Mouse (Mus musculus) heart, embryonic 16.5 days (tissue): ENCODE results near the gene Cnnm4. TPM values are rescaled to one million over a fixed set of nuclear protein-coding genes. Genes with fewer than 3 reads are reported as not detected.
A peak's percentile ranks its signal among the peaks of the same experiment; 100 is the strongest.
"Not testable (repeated sequence)": the region's sequence is repeated elsewhere in the genome, so short reads cannot be mapped to it uniquely, and the experiment has no call there.

Source experiments
- ATAC-seq: fragments of 200-750 bp; cut with Nextera tagmentation; replicated peaks from 2 replicates; pipeline ENCODE4 v1.8.0; 2017; ENCODE audit warnings: moderate number of reproducible peaks; ENCODE audit not compliant: insufficient read depth, low FRiP score; ENCODE audit errors: extremely low read depth
- H3K27ac ChIP-seq: fragments of 300-500 bp; sonication (generic); 2 replicates; pipeline ENCODE4 v1.5.1; 2014; ENCODE audit warnings: mild to moderate bottlenecking, low read length, control low read depth, moderate library complexity
- H3K27me3 ChIP-seq: fragments of 300-500 bp; sonication (generic); 2 replicates; pipeline ENCODE4 v1.6.1; 2014; ENCODE audit warnings: low read length, mixed read lengths; ENCODE audit not compliant: control insufficient read depth, insufficient read depth
- H3K36me3 ChIP-seq: fragments of 300-500 bp; sonication (generic); 2 replicates; pipeline ENCODE4 v1.6.1; 2014; ENCODE audit not compliant: control insufficient read depth, insufficient read depth
- H3K4me1 ChIP-seq: fragments of 300-500 bp; sonication (generic); 2 replicates; pipeline ENCODE4 v1.6.1; 2014; ENCODE audit warnings: low read length, mixed read lengths; ENCODE audit not compliant: control insufficient read depth, insufficient read depth
- H3K4me2 ChIP-seq: fragments of 300-500 bp; sonication (generic); 2 replicates; pipeline ENCODE4 v1.6.1; 2014; ENCODE audit warnings: low read depth, mild to moderate bottlenecking, control low read depth, low read length
- H3K4me3 ChIP-seq: fragments of 300-500 bp; sonication (generic); 2 replicates; pipeline ENCODE4 v1.5.1; 2014; ENCODE audit warnings: mild to moderate bottlenecking, control low read depth, low read length
- H3K9ac ChIP-seq: fragments of 300-500 bp; sonication (generic); 2 replicates; pipeline ENCODE4 v1.6.1; 2014; ENCODE audit warnings: low read length, control low read depth
- H3K9me3 ChIP-seq: fragments of 300-500 bp; sonication (generic); replicated peaks from 2 replicates; pipeline ENCODE4 v1.6.1; 2016; ENCODE audit warnings: low read length; ENCODE audit not compliant: control insufficient read depth
- WGBS: fragments of 180-500 bp; shearing (Covaris S2); extraction: QIAGEN DNeasy Blood & Tissue Kit; methylation state at CpG from one replicate; pipeline ENCODE4 v1.1.7; 2014; 5-methylcytosine and 5-hydroxymethylcytosine counted together
- polyA plus RNA-seq: library from polyadenylated mRNA; unstranded; fragments of >200 nt; fragmentation: Nextera tagmentation; extraction: Ambion mirVana; gene quantifications from 2 replicates; pipeline ENCODE4 v1.2.1, GENCODE M21; 2015

Gene Cnnm4
- polyA plus RNA-seq, 1 experiment from 2014 or later = 6.9 TPM

- Histone ChIP-seq H3K4me1 (peaks cover 48% of the 10 kb centered on the region), H3K36me3 (peaks cover 15% of the 10 kb centered on the region), H3K9ac (0 out of 2 replicates have a peak overlapping the region, but pooled peaks have one; percentile 9), H3K27ac (peak overlapping the region; percentile 22), H3K27me3 (no peaks in the 10 kb centered on the region), H3K4me3 (no peak overlapping the region), H3K9me3 (no peaks in the 10 kb centered on the region), H3K4me2 (no peak overlapping the region)
- WGBS = 57% methylated on average over 8 of the region's 8 CpGs
- ATAC-seq = peak; percentile 25; the same call in 1 of the 2 replicates
These were observed 59.1 kb downstream of the Cnnm4 start for GRCm38 (mm10) chr1:36530485-36530884.

DNA sequence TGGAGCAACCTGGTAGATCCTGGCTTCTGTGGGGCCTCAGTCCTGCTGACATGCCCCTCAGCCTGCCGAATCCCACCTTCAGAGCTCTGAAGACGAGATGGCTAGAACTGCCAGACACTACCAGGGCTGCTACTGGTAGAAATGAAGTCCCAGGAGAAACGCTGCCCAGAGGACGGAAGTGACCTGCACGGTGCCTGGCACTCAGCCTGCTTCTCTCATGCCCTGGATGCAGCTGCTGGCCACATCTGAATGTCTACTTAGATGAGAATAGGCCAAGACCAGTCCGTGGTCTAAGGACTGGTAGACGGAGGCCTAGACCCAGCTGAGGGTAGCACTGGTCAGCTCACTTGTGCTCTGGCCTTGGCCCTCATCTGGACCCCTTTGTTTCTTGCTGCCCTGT lies 59.5 kb downstream of the Cnnm4 start:
- H3K27ac ChIP-seq = peak overlapping the region; percentile 22
- no peak overlapping the region for H3K4me3 ChIP-seq
- H3K9me3 ChIP-seq = no peaks in the 10 kb centered on the region
- H3K27me3 ChIP-seq = no peaks in the 10 kb centered on the region
- no peak for ATAC-seq
- H3K4me2 ChIP-seq = no peak overlapping the region
- H3K36me3 ChIP-seq = peaks cover 12% of the 10 kb centered on the region
- H3K4me1 ChIP-seq = peaks cover 53% of the 10 kb centered on the region
- 78% methylated on average over 7 of the region's 7 CpGs for WGBS
- H3K9ac ChIP-seq = peak overlapping the region; percentile 9; the same call in 1 of the 2 replicates

DNA sequence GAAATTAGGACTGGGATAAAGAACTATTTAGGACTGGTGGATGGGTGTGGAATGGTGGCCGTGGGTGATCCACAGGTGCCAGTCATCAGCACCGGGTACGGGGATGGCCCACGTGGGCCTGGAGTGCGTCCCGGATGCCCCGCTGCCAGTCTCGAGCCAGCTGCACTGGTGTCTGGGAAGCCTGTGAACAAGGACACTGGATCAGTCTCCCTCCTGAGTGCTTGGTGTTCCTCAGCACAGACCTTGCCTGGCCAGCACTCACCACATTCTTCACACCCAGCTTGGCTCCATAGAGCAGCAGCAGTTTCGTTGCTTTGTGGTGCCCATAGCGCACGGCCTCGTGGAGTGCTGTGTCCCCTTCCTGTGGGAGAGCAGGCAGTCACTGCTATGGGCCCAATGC lies 60.0 kb downstream of the Cnnm4 start:
- Histone ChIP-seq H3K9ac (0 out of 2 replicates have a peak overlapping the region, but pooled peaks have one; percentile 2), H3K9me3 (no peaks in the 10 kb centered on the region), H3K4me1 (peaks cover 58% of the 10 kb centered on the region), H3K27ac (peak overlapping the region; percentile 22), H3K27me3 (no peaks in the 10 kb centered on the region), H3K4me3 (no peak overlapping the region), H3K36me3 (peaks cover 12% of the 10 kb centered on the region), H3K4me2 (no peak overlapping the region)
- ATAC-seq = no peak
- WGBS = 63% methylated on average over 12 of the region's 12 CpGs

GRCm38 (mm10) chr1:36533546-36533945 lies 62.1 kb downstream of the Cnnm4 start:
- Histone ChIP-seq H3K27ac (no peak overlapping the region), H3K4me2 (no peak overlapping the region), H3K4me1 (peaks cover 59% of the 10 kb centered on the region), H3K9ac (no peak overlapping the region), H3K27me3 (no peaks in the 10 kb centered on the region), H3K9me3 (no peaks in the 10 kb centered on the region), H3K4me3 (no peak overlapping the region), H3K36me3 (peaks cover 6% of the 10 kb centered on the region)
- WGBS = 61% methylated on average over 6 of the region's 6 CpGs
- no peak for ATAC-seq

GRCm38 (mm10) chr1:36534595-36535058 lies 63.2 kb downstream of the Cnnm4 start:
- peaks cover 13% of the 10 kb centered on the region for H3K36me3 ChIP-seq
- peaks cover 63% of the 10 kb centered on the region for H3K4me1 ChIP-seq
- ATAC-seq = no peak
- H3K4me3 ChIP-seq = no peak overlapping the region
- H3K9me3 ChIP-seq = no peaks in the 10 kb centered on the region
- H3K9ac ChIP-seq = peak overlapping the region; percentile 58
- 55% methylated on average over 6 of the region's 6 CpGs for WGBS
- H3K4me2 ChIP-seq = peak overlapping the region; percentile 16
- H3K27ac ChIP-seq = peak overlapping the region; percentile 98
- H3K27me3 ChIP-seq = no peaks in the 10 kb centered on the region

- H3K4me1 ChIP-seq = peaks cover 60% of the 10 kb centered on the region
- H3K36me3 ChIP-seq = peaks cover 14% of the 10 kb centered on the region
- H3K9me3 ChIP-seq = no peaks in the 10 kb centered on the region
- 66% methylated on average over 11 of the region's 11 CpGs for WGBS
- H3K27ac ChIP-seq = peak overlapping the region; percentile 98
- peak overlapping the region; percentile 36 for H3K4me2 ChIP-seq
- no peaks in the 10 kb centered on the region for H3K27me3 ChIP-seq
- peak; percentile 53 for ATAC-seq
- H3K9ac ChIP-seq = peak overlapping the region; percentile 58
- no peak overlapping the region for H3K4me3 ChIP-seq
These were observed 64.3 kb downstream of the Cnnm4 start for GRCm38 (mm10) chr1:36535477-36536396.

- WGBS = 37% methylated on average over 8 of the region's 8 CpGs
- no peaks in the 10 kb centered on the region for H3K27me3 ChIP-seq
- H3K4me3 ChIP-seq = no peak overlapping the region
- ATAC-seq = no peak
- peak overlapping the region; percentile 98 for H3K27ac ChIP-seq
- peak overlapping the region; percentile 49; the same call in 1 of the 2 replicates for H3K9ac ChIP-seq
- peak overlapping the region; percentile 21; the same call in 1 of the 2 replicates for H3K4me2 ChIP-seq
- H3K36me3 ChIP-seq = peaks cover 17% of the 10 kb centered on the region
- no peaks in the 10 kb centered on the region for H3K9me3 ChIP-seq
- peaks cover 54% of the 10 kb centered on the region for H3K4me1 ChIP-seq
These were observed 64.9 kb downstream of the Cnnm4 start for GRCm38 (mm10) chr1:36536397-36536728.

DNA sequence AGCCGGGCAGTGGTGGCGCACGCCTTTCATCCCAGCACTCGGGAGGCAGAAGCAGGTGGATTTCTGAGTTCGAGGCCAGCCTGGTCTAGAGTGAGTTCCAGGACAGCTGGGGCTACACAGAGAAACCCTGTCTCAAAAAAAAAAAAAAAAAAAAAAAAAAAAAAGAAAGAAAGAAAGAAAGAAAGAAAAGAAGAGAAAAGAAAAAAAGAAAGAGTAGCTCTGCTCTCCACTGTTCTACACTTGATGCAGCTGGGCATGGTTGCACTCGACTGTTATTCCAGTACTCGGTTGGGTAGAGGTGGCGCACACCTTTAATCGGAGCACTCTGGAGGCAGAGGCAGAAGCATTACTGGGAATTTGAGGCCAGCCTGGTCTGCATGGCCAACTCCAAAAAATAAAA lies 65.4 kb downstream of the Cnnm4 start, which contains the start of gene Ankrd23:
Gene Ankrd23 (minus strand): TSS at position 101 of the 400 bp plus-strand sequence.
- H3K4me1 ChIP-seq = peaks cover 50% of the 10 kb centered on the region
- H3K9ac ChIP-seq = peak within 1 kb of the TSS; percentile 49; the same call in 1 of the 2 replicates
- H3K9me3 ChIP-seq, H3K4me3 ChIP-seq, H3K27me3 ChIP-seq, ATAC-seq: not testable (repeated sequence)
- H3K27ac ChIP-seq = peak within 1 kb of the TSS; percentile 98
- H3K4me2 ChIP-seq = peak within 1 kb of the TSS; percentile 36
- 75% methylated on average over 9 of the region's 9 CpGs for WGBS
- H3K36me3 ChIP-seq = peaks cover 19% of the 10 kb centered on the region

GRCm38 (mm10) chr1:36538727-36539126 lies 67.3 kb downstream of the Cnnm4 start:
- H3K36me3 ChIP-seq = peaks cover 20% of the 10 kb centered on the region
- H3K4me3 ChIP-seq = no peak overlapping the region
- no peaks in the 10 kb centered on the region for H3K9me3 ChIP-seq
- 73% methylated on average over 4 of the region's 4 CpGs for WGBS
- H3K27ac ChIP-seq = peak overlapping the region; percentile 82
- no peaks in the 10 kb centered on the region for H3K27me3 ChIP-seq
- peak overlapping the region; percentile 48 for H3K9ac ChIP-seq
- ATAC-seq = no peak
- no peak overlapping the region for H3K4me2 ChIP-seq
- peaks cover 42% of the 10 kb centered on the region for H3K4me1 ChIP-seq
